Mouse (Mus musculus) thymus, postnatal 4 days (tissue): ENCODE results near the gene Scarf1.

ENCODE experiments used
- DNase-seq: peaks from one replicate; pipeline ENCODE4 v3.0.0; 2021

Gene Scarf1

GRCm38 (mm10) chr11:75566276-75567196 lies 53.2 kb downstream of the Scarf1 start:
- no peak for DNase-seq

- DNase-seq, result no peak
Measured at GRCm38 (mm10) chr11:75567346-75568114, 54.2 kb downstream of the Scarf1 start.

GRCm38 (mm10) chr11:75568115-75568511 lies 54.8 kb downstream of the Scarf1 start:
- DNase-seq, result no peak

GRCm38 (mm10) chr11:75568962-75569361 lies 55.6 kb downstream of the Scarf1 start:
- DNase-seq, result no peak

GRCm38 (mm10) chr11:75570375-75571125 lies 57.2 kb downstream of the Scarf1 start:
- no peak for DNase-seq

GRCm38 (mm10) chr11:75571126-75571990 lies 58.0 kb downstream of the Scarf1 start:
- DNase-seq, result peak; percentile 41

GRCm38 (mm10) chr11:75572301-75572791 lies 59.0 kb downstream of the Scarf1 start:
- peak; percentile 58 for DNase-seq

- peak; percentile 97 for DNase-seq
Measured at GRCm38 (mm10) chr11:75572854-75573650, 59.7 kb downstream of the Scarf1 start.

GRCm38 (mm10) chr11:75574378-75575123 lies 61.2 kb downstream of the Scarf1 start:
- no peak for DNase-seq

GRCm38 (mm10) chr11:75575560-75576123 lies 62.3 kb downstream of the Scarf1 start:
- no peak for DNase-seq
